Comparison of ENCODE assay signal across 27 mouse cellular contexts in the genomic region with DNA sequence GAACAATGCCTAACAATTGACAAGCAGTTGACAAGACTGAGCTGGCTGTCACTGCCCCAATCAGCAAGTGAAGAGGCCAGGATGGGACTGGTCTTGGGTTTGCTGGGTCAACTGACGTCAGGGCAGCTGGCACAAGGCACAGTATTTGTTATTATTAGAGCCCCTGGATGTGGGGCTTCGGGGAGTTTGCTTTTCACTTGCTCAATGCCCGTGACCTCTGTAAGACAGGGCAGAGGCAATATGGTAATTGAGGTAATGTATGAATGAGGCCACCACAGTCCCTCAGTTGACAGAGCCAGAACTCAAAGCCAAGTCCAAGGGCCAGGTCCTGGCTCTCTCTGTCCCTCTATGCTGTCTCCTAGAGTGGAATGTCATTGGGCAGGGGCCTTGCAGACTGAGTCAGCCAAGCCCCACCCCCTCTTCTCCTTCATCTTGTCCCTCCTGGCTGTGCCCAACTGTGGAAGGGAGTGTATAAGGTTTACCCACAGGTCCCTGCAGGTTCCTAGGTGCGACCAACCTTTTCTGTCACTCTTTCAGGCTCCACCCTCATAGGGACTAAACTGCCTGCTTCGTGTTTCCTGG. TPM values are rescaled to one million over a fixed set of nuclear protein-coding genes. Genes with fewer than 3 reads are reported as not detected.
DNase-seq lines count a peak whose midpoint lies in the region; ATAC-seq and TF ChIP-seq lines count a peak whose summit lies in the region.
"Had no signal": no experiment of that assay in that cellular context is flagged by ENCODE, and none has a peak within 500 bp of the region (broad histone marks: within the 10 kb centered on the region; RNA-seq: fewer than 3 reads in every experiment).

No protein-coding gene starts in this region.

- H3K9ac ChIP-seq in heart, embryonic 14.5 days (ENCODE audit: low read length) = no peak overlapping the region
- no peak overlapping the region for H3K9ac ChIP-seq in liver, adult 2 months (ENCODE audit: low read depth, low read length)
- no peak overlapping the region for H3K9ac ChIP-seq in liver, embryonic 11.5 days (ENCODE audit: low read depth, low read length)
- H3K9ac ChIP-seq: embryonic facial prominence, embryonic 15.5 days; hindbrain, embryonic 13.5 days; kidney, embryonic 15.5 days had no signal

- peaks cover 31 to 34% of the 10 kb centered on the region in 2 experiments for H3K4me1 ChIP-seq in heart, embryonic 14.5 days (ENCODE audit: control insufficient read depth in 2 of 2, insufficient read depth in 2 of 2, low read length in 2 of 2)
- no peaks in the 10 kb centered on the region for H3K4me1 ChIP-seq in liver, adult 2 months (ENCODE audit: control insufficient read depth, insufficient read depth, low read length)
- peaks cover 13% of the 10 kb centered on the region for H3K4me1 ChIP-seq in liver, embryonic 11.5 days (replicated peaks; ENCODE audit: control insufficient read depth, insufficient read depth, low read length)

- H3K9me3 ChIP-seq in heart, embryonic 14.5 days (ENCODE audit: control insufficient read depth, low read length) = no peaks in the 10 kb centered on the region
- no peaks in the 10 kb centered on the region for H3K9me3 ChIP-seq in liver, embryonic 11.5 days (ENCODE audit: control insufficient read depth, low read length)
- H3K9me3 ChIP-seq: embryonic facial prominence, embryonic 15.5 days; forebrain, embryonic 10.5 days; hindbrain, embryonic 13.5 days; kidney, embryonic 15.5 days had no signal

- no peak for ATAC-seq in CD4-positive, CD25-positive, alpha-beta regulatory T cell, adult 4 months
- no peak for ATAC-seq in heart, embryonic 14.5 days (ENCODE audit: insufficient number of reproducible peaks, insufficient read depth, low FRiP score, low read depth)
- no peak for ATAC-seq in liver, embryonic 11.5 days (replicated peaks; ENCODE audit: low FRiP score)
- ATAC-seq in erythroblast, adult 5-6 weeks (replicated peaks; ENCODE audit: low FRiP score, poor library complexity, severe bottlenecking) = no peak
- ATAC-seq: intestine, postnatal 0 days had no signal

- no peaks in the 10 kb centered on the region for H3K36me3 ChIP-seq in heart, embryonic 14.5 days (ENCODE audit: control insufficient read depth, insufficient read depth, low read length)
- no peaks in the 10 kb centered on the region for H3K36me3 ChIP-seq in liver, adult 2 months (ENCODE audit: control insufficient read depth, insufficient read depth, low read length)
- H3K36me3 ChIP-seq in liver, embryonic 11.5 days (ENCODE audit: control insufficient read depth, insufficient read depth, low read length) = no peaks in the 10 kb centered on the region
- H3K36me3 ChIP-seq: embryonic facial prominence, embryonic 15.5 days; forebrain, embryonic 10.5 days; hindbrain, embryonic 13.5 days; kidney, embryonic 15.5 days had no signal

- H3K4me2 ChIP-seq in heart, embryonic 14.5 days (ENCODE audit: low read length) = no peak overlapping the region
- no peak overlapping the region for H3K4me2 ChIP-seq in liver, embryonic 11.5 days
- H3K4me2 ChIP-seq: embryonic facial prominence, embryonic 15.5 days; hindbrain, embryonic 13.5 days; kidney, embryonic 15.5 days had no signal

- TF ChIP-seq CTCF in liver, adult 2 months (IDR thresholded peaks at IDR 0.05; ENCODE audit: low read depth, low read length) = no peak

- WGBS in heart, embryonic 14.5 days = 50% methylated on average over 5 of the region's 5 CpGs
- 41% methylated on average over 5 of the region's 5 CpGs for WGBS in liver, adult 2 months
- 64% methylated on average over 5 of the region's 5 CpGs for WGBS in liver, embryonic 11.5 days

- H3K79me2 ChIP-seq in liver, adult 2 months (ENCODE audit: control insufficient read depth, insufficient read depth, low read length) = no peaks in the 10 kb centered on the region

- H3K27ac ChIP-seq in heart, embryonic 14.5 days (replicated peaks in 1 of 2; ENCODE audit: control insufficient read depth in 1 of 2, insufficient read depth in 1 of 2, low read depth in 2 of 2, low read length in 2 of 2) = peak overlapping the region; percentile 58 to 62
- no peak overlapping the region for H3K27ac ChIP-seq in liver, adult 2 months (replicated peaks; ENCODE audit: insufficient read depth, low read depth, low read length)
- no peak overlapping the region for H3K27ac ChIP-seq in liver, embryonic 11.5 days (ENCODE audit: low read depth, low read length)
- H3K27ac ChIP-seq: embryonic facial prominence, embryonic 15.5 days; forebrain, embryonic 10.5 days; hindbrain, embryonic 13.5 days; kidney, embryonic 15.5 days had no signal

- H3K4me3 ChIP-seq in heart, embryonic 14.5 days (ENCODE audit: control insufficient read depth in 1 of 2, insufficient read depth in 1 of 2, low read depth in 1 of 2, low read length in 2 of 2) = no peak overlapping the region
- no peak overlapping the region for H3K4me3 ChIP-seq in liver, adult 2 months (ENCODE audit: insufficient read depth, low read depth, low read length)
- H3K4me3 ChIP-seq in liver, embryonic 11.5 days (ENCODE audit: low read depth, low read length) = no peak overlapping the region
- H3K4me3 ChIP-seq: embryonic facial prominence, embryonic 15.5 days; forebrain, embryonic 10.5 days; hindbrain, embryonic 13.5 days; kidney, embryonic 15.5 days had no signal

- TF ChIP-seq POLR2A in liver, adult 2 months (IDR thresholded peaks at IDR 0.05; ENCODE audit: extremely low read depth, insufficient read depth, low read length) = no peak

- DNase-seq in CD4-positive, CD25-positive, alpha-beta regulatory T cell, adult 2 months (ENCODE audit: low read depth, low spot score) = peak; percentile 19
- DNase-seq in heart, adult 11 months = no peak
- peak; percentile 9 for DNase-seq in liver, adult 2 months (ENCODE audit: extremely low read depth, low read depth, low spot score)
- DNase-seq in liver, embryonic 11.5 days (ENCODE audit: low spot score) = no peak
- DNase-seq in adrenal gland, postnatal 36 days = peak; percentile 48 to 53
- DNase-seq: cerebellum, adult 2 months; cerebellum, postnatal 36 days; heart, adult 18-20 months; kidney, postnatal 4 days; layer of hippocampus, adult 9-11 months; lung, adult 2 months; lung, postnatal 4 days; right cerebral cortex, postnatal 4 days; thymus, adult 2 months had no signal

- no peaks in the 10 kb centered on the region for H3K27me3 ChIP-seq in heart, embryonic 14.5 days (ENCODE audit: control insufficient read depth, insufficient read depth, low read length)
- no peaks in the 10 kb centered on the region for H3K27me3 ChIP-seq in liver, adult 2 months (ENCODE audit: control insufficient read depth, insufficient read depth, low read length)
- H3K27me3 ChIP-seq in liver, embryonic 11.5 days (replicated peaks; ENCODE audit: control insufficient read depth, insufficient read depth, low read length) = peaks cover 4% of the 10 kb centered on the region
- H3K27me3 ChIP-seq: CH12.LX; embryonic facial prominence, embryonic 15.5 days; kidney, embryonic 15.5 days had no signal

RNA-seq across cellular contexts. Expression of a gene that starts 7.7 kb away (rescaled TPM):
- 1 to 10 TPM; 2.5 to 3.9 TPM for polyA plus RNA-seq in CD4-positive, CD25-positive, alpha-beta regulatory T cell, adult 4 months (2017; shearing (Covaris generic))
- polyA plus RNA-seq in heart, embryonic 14.5 days (2014; fragmentation: Nextera tagmentation; extraction: Ambion mirVana) = 4.0 and 4.3 TPM in 2 replicates
- 0.13 and 0.18 TPM in 2 replicates for total RNA-seq in liver, adult 2 months (2014; rRNA removed)
- polyA plus RNA-seq in liver, adult 2 months (2012; rRNA removed) = 1.2 TPM in 2 replicates
- 3.2 and 3.5 TPM in 2 replicates for polyA plus RNA-seq in liver, embryonic 11.5 days (2014; fragmentation: Nextera tagmentation; extraction: Ambion mirVana)
- total RNA-seq in adrenal gland, postnatal 36 days (2021) = 1 to 10 TPM; 3.1 to 3.5 TPM
- 0.84 TPM in 1 of 2 replicates, not detected in the other for total RNA-seq in erythroblast, adult 5-6 weeks (2015; ENCODE audit: low replicate concordance)
- total RNA-seq in erythroblast, adult 5-6 weeks (2017; ENCODE audit: low replicate concordance) = 0.56 and 1.2 TPM in 2 replicates

RNA-seq across cellular contexts. Expression of a gene that starts 10.8 kb away (rescaled TPM):
- polyA plus RNA-seq in CD4-positive, CD25-positive, alpha-beta regulatory T cell, adult 4 months (2017; shearing (Covaris generic)) = 1 to 10 TPM; 2.4 to 3.7 TPM
- polyA plus RNA-seq in heart, embryonic 14.5 days (2014; fragmentation: Nextera tagmentation; extraction: Ambion mirVana) = not detected in 2 replicates
- total RNA-seq in liver, adult 2 months (2014; rRNA removed) = not detected in 2 replicates
- polyA plus RNA-seq in liver, adult 2 months (2012; rRNA removed) = 0.87 TPM in 1 of 2 replicates, not detected in the other
- polyA plus RNA-seq in liver, embryonic 11.5 days (2014; fragmentation: Nextera tagmentation; extraction: Ambion mirVana) = not detected in 2 replicates
- not detected for total RNA-seq in adrenal gland, postnatal 36 days (2021)
- not detected in 2 replicates for total RNA-seq in erythroblast, adult 5-6 weeks (2015; ENCODE audit: low replicate concordance)
- not detected in 2 replicates for total RNA-seq in erythroblast, adult 5-6 weeks (2017; ENCODE audit: low replicate concordance)
- total RNA-seq: gastrocnemius, adult 8-10 months; heart, adult 18-20 months; MEL had no signal
- polyA plus RNA-seq: cerebellum, adult 2 months; embryonic facial prominence, embryonic 15.5 days; forebrain, embryonic 10.5 days; hindbrain, embryonic 13.5 days; intestine, postnatal 0 days; kidney, embryonic 15.5 days; limb, embryonic 11.5 days; stomach, embryonic 16.5 days had no signal

RNA-seq across cellular contexts. Expression of a gene that starts 13.0 kb away (rescaled TPM):
- not detected for polyA plus RNA-seq in CD4-positive, CD25-positive, alpha-beta regulatory T cell, adult 4 months (2017; shearing (Covaris generic))
- polyA plus RNA-seq in heart, embryonic 14.5 days (2014; fragmentation: Nextera tagmentation; extraction: Ambion mirVana) = not detected in 2 replicates
- not detected in 2 replicates for total RNA-seq in liver, adult 2 months (2014; rRNA removed)
- polyA plus RNA-seq in liver, adult 2 months (2012; rRNA removed) = not detected in 2 replicates
- polyA plus RNA-seq in liver, embryonic 11.5 days (2014; fragmentation: Nextera tagmentation; extraction: Ambion mirVana) = not detected in 2 replicates
- total RNA-seq in adrenal gland, postnatal 36 days (2021) = not detected
- not detected in 2 replicates for total RNA-seq in erythroblast, adult 5-6 weeks (2015; ENCODE audit: low replicate concordance)
- total RNA-seq in erythroblast, adult 5-6 weeks (2017; ENCODE audit: low replicate concordance) = not detected in 2 replicates
- total RNA-seq: CH12.LX; gastrocnemius, adult 8-10 months; heart, adult 18-20 months; MEL had no signal
- polyA plus RNA-seq: cerebellum, adult 2 months; embryonic facial prominence, embryonic 15.5 days; forebrain, embryonic 10.5 days; hindbrain, embryonic 13.5 days; intestine, postnatal 0 days; kidney, embryonic 15.5 days; limb, embryonic 11.5 days; lung, adult 2 months; stomach, embryonic 16.5 days; thymus, adult 2 months had no signal

RNA-seq across cellular contexts. Expression of a gene that starts 18.3 kb away (rescaled TPM):
- polyA plus RNA-seq in CD4-positive, CD25-positive, alpha-beta regulatory T cell, adult 4 months (2017; shearing (Covaris generic)) = not detected
- polyA plus RNA-seq in heart, embryonic 14.5 days (2014; fragmentation: Nextera tagmentation; extraction: Ambion mirVana) = not detected in 2 replicates
- not detected in 2 replicates for total RNA-seq in liver, adult 2 months (2014; rRNA removed)
- polyA plus RNA-seq in liver, adult 2 months (2012; rRNA removed) = 0.22 TPM in 1 of 2 replicates, not detected in the other
- polyA plus RNA-seq in liver, embryonic 11.5 days (2014; fragmentation: Nextera tagmentation; extraction: Ambion mirVana) = not detected in 2 replicates
- total RNA-seq in adrenal gland, postnatal 36 days (2021) = not detected
- not detected in 2 replicates for total RNA-seq in erythroblast, adult 5-6 weeks (2015; ENCODE audit: low replicate concordance)
- total RNA-seq in erythroblast, adult 5-6 weeks (2017; ENCODE audit: low replicate concordance) = not detected in 2 replicates
- total RNA-seq: CH12.LX; gastrocnemius, adult 8-10 months; heart, adult 18-20 months; MEL had no signal
- polyA plus RNA-seq: cerebellum, adult 2 months; embryonic facial prominence, embryonic 15.5 days; forebrain, embryonic 10.5 days; hindbrain, embryonic 13.5 days; intestine, postnatal 0 days; kidney, embryonic 15.5 days; limb, embryonic 11.5 days; stomach, embryonic 16.5 days had no signal

RNA-seq across cellular contexts. Expression of a gene that starts 28.0 kb away (rescaled TPM):
- under 1 TPM in 1 of 2 experiments, not detected in 1; 0.75 TPM for polyA plus RNA-seq in CD4-positive, CD25-positive, alpha-beta regulatory T cell, adult 4 months (2017; shearing (Covaris generic))
- polyA plus RNA-seq in heart, embryonic 14.5 days (2014; fragmentation: Nextera tagmentation; extraction: Ambion mirVana) = not detected in 2 replicates
- total RNA-seq in liver, adult 2 months (2014; rRNA removed) = not detected in 2 replicates
- polyA plus RNA-seq in liver, adult 2 months (2012; rRNA removed) = 0.70 TPM in 1 of 2 replicates, not detected in the other
- polyA plus RNA-seq in liver, embryonic 11.5 days (2014; fragmentation: Nextera tagmentation; extraction: Ambion mirVana) = not detected in 2 replicates
- total RNA-seq in adrenal gland, postnatal 36 days (2021) = not detected
- not detected in 2 replicates for total RNA-seq in erythroblast, adult 5-6 weeks (2015; ENCODE audit: low replicate concordance)
- total RNA-seq in erythroblast, adult 5-6 weeks (2017; ENCODE audit: low replicate concordance) = not detected in 2 replicates
- total RNA-seq: CH12.LX; gastrocnemius, adult 8-10 months; heart, adult 18-20 months; MEL had no signal
- polyA plus RNA-seq: cerebellum, adult 2 months; embryonic facial prominence, embryonic 15.5 days; forebrain, embryonic 10.5 days; hindbrain, embryonic 13.5 days; intestine, postnatal 0 days; limb, embryonic 11.5 days; stomach, embryonic 16.5 days had no signal

Comparison
In these comparisons a context has a peak if more than half of its experiments do, and no peak if none do; other contexts are left out.
1. DNase-seq: peak in CD4-positive, CD25-positive, alpha-beta regulatory T cell, adult 2 months (single experiment), liver, adult 2 months (single experiment) and adrenal gland, postnatal 36 days (2 of 2); none in heart, adult 11 months (single experiment) and liver, embryonic 11.5 days (single experiment).
2. H3K27ac ChIP-seq: peak in heart, embryonic 14.5 days (2 of 2); none in liver, adult 2 months (single experiment) and liver, embryonic 11.5 days (single experiment).